14 mouse cellular contexts compared by ENCODE assay signal in genomic region chr11:17629541-17630171, GRCm38 (mm10).
DNase-seq lines count a peak whose midpoint lies in the region; ATAC-seq and TF ChIP-seq lines count a peak whose summit lies in the region.
"Had no signal": no experiment of that assay in that cellular context is flagged by ENCODE, and none has a peak within 500 bp of the region (broad histone marks: within the 10 kb centered on the region; RNA-seq: fewer than 3 reads in every experiment).

No protein-coding gene starts in this region.

- DNase-seq in embryonic facial prominence, embryonic 14.5 days (ENCODE audit: low spot score), result peak; percentile 38
- DNase-seq in embryonic facial prominence, embryonic 10.5 days (ENCODE audit: low spot score), result no peak
- DNase-seq in lung, embryonic 14.5 days, result peak; percentile 60
- DNase-seq in lung, postnatal 4 days, result no peak
- DNase-seq in limb, embryonic 10.5 days (ENCODE audit: low spot score), result no peak
- DNase-seq in right cerebral cortex, postnatal 14 days, result no peak
- DNase-seq: cerebellum, postnatal 36 days; lung, adult 18-20 months; thymus, adult 2 months had no signal

- H3K4me1 ChIP-seq in embryonic facial prominence, embryonic 14.5 days (ENCODE audit: control insufficient read depth, insufficient read depth, low read length), result no peaks in the 10 kb centered on the region
- no peaks in the 10 kb centered on the region for H3K4me1 ChIP-seq in embryonic facial prominence, embryonic 10.5 days
- peaks cover 4% of the 10 kb centered on the region; the same call in 1 of the 2 replicates for H3K4me1 ChIP-seq in lung, embryonic 14.5 days (ENCODE audit: insufficient read depth)
- peaks cover 9% of the 10 kb centered on the region for H3K4me1 ChIP-seq in limb, embryonic 10.5 days
- H3K4me1 ChIP-seq in stomach, embryonic 15.5 days, result no peaks in the 10 kb centered on the region
- no peaks in the 10 kb centered on the region for H3K4me1 ChIP-seq in liver, embryonic 12.5 days
- H3K4me1 ChIP-seq: heart, embryonic 10.5 days; hindbrain, embryonic 13.5 days had no signal

- WGBS in embryonic facial prominence, embryonic 14.5 days, result 80% methylated on average over 2 of the region's 2 CpGs
- 82% methylated on average over 2 of the region's 2 CpGs for WGBS in embryonic facial prominence, embryonic 10.5 days
- 65% methylated on average over 2 of the region's 2 CpGs for WGBS in lung, embryonic 14.5 days
- 87% methylated on average over 2 of the region's 2 CpGs for WGBS in limb, embryonic 10.5 days
- 50% methylated on average over 2 of the region's 2 CpGs for WGBS in stomach, embryonic 15.5 days
- WGBS in liver, embryonic 12.5 days (ENCODE audit: insufficient replicate concordance), result 56% methylated on average over 2 of the region's 2 CpGs

- H3K27ac ChIP-seq in embryonic facial prominence, embryonic 14.5 days (replicated peaks; ENCODE audit: low read depth, low read length), result no peak overlapping the region
- no peak overlapping the region; the same call in 1 of the 2 replicates for H3K27ac ChIP-seq in embryonic facial prominence, embryonic 10.5 days (replicated peaks)
- H3K27ac ChIP-seq in lung, embryonic 14.5 days (ENCODE audit: low read depth), result no peak overlapping the region
- H3K27ac ChIP-seq in limb, embryonic 10.5 days, result peak overlapping the region; percentile 53; the same call in 1 of the 2 replicates
- peak overlapping the region; percentile 65; the same call in 1 of the 2 replicates for H3K27ac ChIP-seq in stomach, embryonic 15.5 days
- no peak overlapping the region for H3K27ac ChIP-seq in liver, embryonic 12.5 days
- H3K27ac ChIP-seq: heart, embryonic 10.5 days; hindbrain, embryonic 13.5 days; layer of hippocampus, adult 2 months had no signal

- no peak overlapping the region for H3K4me2 ChIP-seq in embryonic facial prominence, embryonic 14.5 days (ENCODE audit: low read depth, low read length)
- H3K4me2 ChIP-seq in lung, embryonic 14.5 days, result no peak overlapping the region
- no peak overlapping the region for H3K4me2 ChIP-seq in stomach, embryonic 15.5 days
- no peak overlapping the region for H3K4me2 ChIP-seq in liver, embryonic 12.5 days
- H3K4me2 ChIP-seq: hindbrain, embryonic 13.5 days had no signal

- H3K27me3 ChIP-seq in embryonic facial prominence, embryonic 14.5 days (replicated peaks; ENCODE audit: control insufficient read depth, insufficient read depth, low read length), result no peaks in the 10 kb centered on the region
- H3K27me3 ChIP-seq in embryonic facial prominence, embryonic 10.5 days (replicated peaks; ENCODE audit: low read depth, poor library complexity, severe bottlenecking), result no peaks in the 10 kb centered on the region
- no peaks in the 10 kb centered on the region for H3K27me3 ChIP-seq in lung, embryonic 14.5 days (ENCODE audit: insufficient read depth, low read length)
- no peaks in the 10 kb centered on the region for H3K27me3 ChIP-seq in limb, embryonic 10.5 days (ENCODE audit: low read depth, poor library complexity, severe bottlenecking)
- no peaks in the 10 kb centered on the region for H3K27me3 ChIP-seq in stomach, embryonic 15.5 days (replicated peaks)
- no peaks in the 10 kb centered on the region for H3K27me3 ChIP-seq in liver, embryonic 12.5 days (replicated peaks)
- H3K27me3 ChIP-seq: hindbrain, embryonic 13.5 days had no signal

- no peak for TF ChIP-seq CTCF in lung, embryonic 14.5 days (IDR thresholded peaks at IDR 0.05; ENCODE audit: low read depth)

- peak; percentile 70; the same call in 1 of the 2 replicates for ATAC-seq in embryonic facial prominence, embryonic 14.5 days (ENCODE audit: low read depth)
- peak; percentile 60; the same call in 1 of the 2 replicates for ATAC-seq in lung, embryonic 14.5 days (ENCODE audit: insufficient read depth)
- ATAC-seq in stomach, embryonic 15.5 days (ENCODE audit: insufficient read depth, low FRiP score, low read depth), result peak; percentile 31; the same call in 1 of the 2 replicates
- no peak for ATAC-seq in liver, embryonic 12.5 days

- H3K4me3 ChIP-seq in embryonic facial prominence, embryonic 14.5 days (ENCODE audit: low read depth, low read length), result no peak overlapping the region
- H3K4me3 ChIP-seq in embryonic facial prominence, embryonic 10.5 days, result no peak overlapping the region
- H3K4me3 ChIP-seq in lung, embryonic 14.5 days (ENCODE audit: low read depth, low read length), result no peak overlapping the region
- H3K4me3 ChIP-seq in limb, embryonic 10.5 days, result no peak overlapping the region
- no peak overlapping the region for H3K4me3 ChIP-seq in stomach, embryonic 15.5 days (replicated peaks)
- H3K4me3 ChIP-seq in liver, embryonic 12.5 days, result no peak overlapping the region
- H3K4me3 ChIP-seq: heart, embryonic 10.5 days; hindbrain, embryonic 13.5 days; layer of hippocampus, adult 2 months had no signal

- no peaks in the 10 kb centered on the region for H3K36me3 ChIP-seq in embryonic facial prominence, embryonic 14.5 days (ENCODE audit: control insufficient read depth, insufficient read depth, low read length)
- H3K36me3 ChIP-seq in embryonic facial prominence, embryonic 10.5 days (replicated peaks), result no peaks in the 10 kb centered on the region
- no peaks in the 10 kb centered on the region for H3K36me3 ChIP-seq in lung, embryonic 14.5 days (ENCODE audit: insufficient read depth)
- no peaks in the 10 kb centered on the region for H3K36me3 ChIP-seq in limb, embryonic 10.5 days
- no peaks in the 10 kb centered on the region for H3K36me3 ChIP-seq in stomach, embryonic 15.5 days
- H3K36me3 ChIP-seq in liver, embryonic 12.5 days, result no peaks in the 10 kb centered on the region
- H3K36me3 ChIP-seq: heart, embryonic 10.5 days; hindbrain, embryonic 13.5 days had no signal

- H3K9me3 ChIP-seq in embryonic facial prominence, embryonic 14.5 days (ENCODE audit: control insufficient read depth, low read length), result no peaks in the 10 kb centered on the region
- H3K9me3 ChIP-seq in embryonic facial prominence, embryonic 10.5 days, result no peaks in the 10 kb centered on the region
- no peaks in the 10 kb centered on the region for H3K9me3 ChIP-seq in lung, embryonic 14.5 days (ENCODE audit: low read depth, low read length)
- H3K9me3 ChIP-seq in limb, embryonic 10.5 days (replicated peaks), result no peaks in the 10 kb centered on the region
- H3K9me3 ChIP-seq in stomach, embryonic 15.5 days, result no peaks in the 10 kb centered on the region
- no peaks in the 10 kb centered on the region for H3K9me3 ChIP-seq in liver, embryonic 12.5 days (replicated peaks)
- H3K9me3 ChIP-seq: heart, embryonic 10.5 days; hindbrain, embryonic 13.5 days had no signal

- no peak overlapping the region for H3K9ac ChIP-seq in embryonic facial prominence, embryonic 14.5 days (ENCODE audit: low read depth, low read length)
- H3K9ac ChIP-seq in lung, embryonic 14.5 days, result no peak overlapping the region
- H3K9ac ChIP-seq in stomach, embryonic 15.5 days, result no peak overlapping the region
- H3K9ac ChIP-seq in liver, embryonic 12.5 days, result no peak overlapping the region
- H3K9ac ChIP-seq: hindbrain, embryonic 13.5 days had no signal

Comparison
In these comparisons a context has a peak if more than half of its experiments do, and no peak if none do; other contexts are left out.
1. DNase-seq: peak in embryonic facial prominence, embryonic 14.5 days (single experiment) and lung, embryonic 14.5 days (single experiment); none in embryonic facial prominence, embryonic 10.5 days (single experiment), lung, postnatal 4 days (0 of 2), limb, embryonic 10.5 days (single experiment) and right cerebral cortex, postnatal 14 days (single experiment).
2. H3K27ac ChIP-seq: peak in limb, embryonic 10.5 days (single experiment) and stomach, embryonic 15.5 days (single experiment); none in embryonic facial prominence, embryonic 14.5 days (single experiment), embryonic facial prominence, embryonic 10.5 days (single experiment), lung, embryonic 14.5 days (single experiment) and liver, embryonic 12.5 days (single experiment).